ENCODE assay signal across 19 mouse cellular contexts in genomic region chr17:24223513-24223912, GRCm38 (mm10). TPM values are rescaled to one million over a fixed set of nuclear protein-coding genes. Genes with fewer than 3 reads are reported as not detected.
A peak's percentile ranks its signal among the peaks of the same experiment; 100 is the strongest.
DNase-seq lines count a peak whose midpoint lies in the region; ATAC-seq and TF ChIP-seq lines count a peak whose summit lies in the region.
"Had no signal": no experiment of that assay in that cellular context is flagged by ENCODE, and none has a peak within 500 bp of the region (broad histone marks: within the 10 kb centered on the region; RNA-seq: fewer than 3 reads in every experiment).

No protein-coding gene starts in this region.

- 40% methylated on average over 5 of the region's 5 CpGs for WGBS in liver, adult 2 months
- 92% methylated on average over 5 of the region's 5 CpGs for WGBS in liver, postnatal 0 days (ENCODE audit: insufficient replicate concordance)
- 90% methylated on average over 5 of the region's 5 CpGs for WGBS in liver, embryonic 15.5 days (ENCODE audit: insufficient replicate concordance)

- no peaks in the 10 kb centered on the region for H3K9me3 ChIP-seq in liver, postnatal 0 days (ENCODE audit: low read length)
- H3K9me3 ChIP-seq in liver, embryonic 15.5 days (replicated peaks) = no peaks in the 10 kb centered on the region
- H3K9me3 ChIP-seq: forebrain, embryonic 15.5 days; heart, embryonic 13.5 days; hindbrain, embryonic 12.5 days; intestine, embryonic 15.5 days had no signal

- peak overlapping the region; percentile 70 for H3K27ac ChIP-seq in gastrocnemius, adult 2 months
- peak overlapping the region; percentile 96 for H3K27ac ChIP-seq in liver, adult 2 months (replicated peaks; ENCODE audit: insufficient read depth, low read depth, low read length)
- no peak overlapping the region; the same call in 1 of the 2 replicates for H3K27ac ChIP-seq in liver, postnatal 0 days (ENCODE audit: low read depth)
- H3K27ac ChIP-seq in liver, embryonic 15.5 days (replicated peaks) = peak overlapping the region; percentile 90; the same call in 1 of the 2 replicates
- H3K27ac ChIP-seq: forebrain, embryonic 15.5 days; heart, embryonic 13.5 days; hindbrain, embryonic 12.5 days; intestine, embryonic 15.5 days had no signal

- no peak for TF ChIP-seq POLR2A in liver, adult 2 months (IDR thresholded peaks at IDR 0.05; ENCODE audit: extremely low read depth, insufficient read depth, low read length)
- no peak for TF ChIP-seq POLR2A in myocyte (IDR thresholded peaks at IDR 0.05; ENCODE audit: insufficient read length, low read depth)

- H3K4me3 ChIP-seq in gastrocnemius, adult 2 months = no peak overlapping the region
- no peak overlapping the region for H3K4me3 ChIP-seq in liver, adult 2 months (ENCODE audit: insufficient read depth, low read depth, low read length)
- H3K4me3 ChIP-seq in liver, postnatal 0 days (ENCODE audit: low read depth, low read length) = no peak overlapping the region
- no peak overlapping the region for H3K4me3 ChIP-seq in liver, embryonic 15.5 days (replicated peaks)
- H3K4me3 ChIP-seq in myocyte = no peak overlapping the region
- H3K4me3 ChIP-seq: forebrain, embryonic 15.5 days; heart, embryonic 13.5 days; hindbrain, embryonic 12.5 days; intestine, embryonic 15.5 days had no signal

- H3K36me3 ChIP-seq in liver, adult 2 months (ENCODE audit: control insufficient read depth, insufficient read depth, low read length) = no peaks in the 10 kb centered on the region; the same call in 1 of the 2 replicates
- peaks cover 59% of the 10 kb centered on the region for H3K36me3 ChIP-seq in liver, postnatal 0 days (replicated peaks; ENCODE audit: insufficient read depth, low read length)
- peaks cover 79% of the 10 kb centered on the region for H3K36me3 ChIP-seq in liver, embryonic 15.5 days (replicated peaks)
- no peaks in the 10 kb centered on the region for H3K36me3 ChIP-seq in myocyte (ENCODE audit: control insufficient read depth, insufficient read depth)

- peaks cover 41% of the 10 kb centered on the region for H3K4me1 ChIP-seq in liver, adult 2 months (ENCODE audit: control insufficient read depth, insufficient read depth, low read length)
- peaks cover 32% of the 10 kb centered on the region for H3K4me1 ChIP-seq in liver, postnatal 0 days (ENCODE audit: insufficient read depth)
- peaks cover 88% of the 10 kb centered on the region for H3K4me1 ChIP-seq in liver, embryonic 15.5 days (replicated peaks)

- no peak for TF ChIP-seq CTCF in gastrocnemius, adult 2 months (IDR thresholded peaks at IDR 0.05)
- TF ChIP-seq CTCF in liver, adult 2 months (IDR thresholded peaks at IDR 0.05; ENCODE audit: low read depth, low read length) = no peak
- TF ChIP-seq CTCF in liver, postnatal 0 days (IDR thresholded peaks at IDR 0.05; ENCODE audit: low read depth) = no peak

- no peak overlapping the region for H3K4me2 ChIP-seq in liver, postnatal 0 days (ENCODE audit: low read depth, low read length)
- H3K4me2 ChIP-seq in liver, embryonic 15.5 days = no peak overlapping the region
- no peak overlapping the region for H3K4me2 ChIP-seq in myocyte (ENCODE audit: low read depth)
- H3K4me2 ChIP-seq: forebrain, embryonic 15.5 days; heart, embryonic 13.5 days; hindbrain, embryonic 12.5 days; intestine, embryonic 15.5 days had no signal

- TF ChIP-seq EP300 in liver, postnatal 0 days (IDR thresholded peaks at IDR 0.05; ENCODE audit: low read depth) = no peak

- peak; percentile 60 for DNase-seq in gastrocnemius, adult 2 months
- DNase-seq in gastrocnemius, postnatal 10 days = no peak
- DNase-seq in liver, adult 2 months (ENCODE audit: extremely low read depth, low read depth, low spot score) = peak; percentile 61
- DNase-seq in liver, postnatal 0 days = no peak
- DNase-seq in frontal cortex, postnatal 10 days (ENCODE audit: low spot score in 2 of 2) = no peak
- DNase-seq: adrenal gland, postnatal 14 days; cerebellum, adult 18-20 months; cerebellum, postnatal 10 days; heart, postnatal 4 days had no signal

- H3K79me2 ChIP-seq in liver, adult 2 months (ENCODE audit: control insufficient read depth, insufficient read depth, low read length) = peaks cover 20% of the 10 kb centered on the region; the same call in 1 of the 2 replicates
- H3K79me2 ChIP-seq in myocyte (ENCODE audit: control insufficient read depth, insufficient read depth) = no peaks in the 10 kb centered on the region

- intact Hi-C loops in gastrocnemius, adult 2 months (cut with DNase I) = loop anchor here (5.0 kb wide), 1 partner anchor 51 kb away; no protein-coding TSS in a partner anchor

- no peak overlapping the region for H3ac ChIP-seq in myocyte (ENCODE audit: control insufficient read depth, insufficient read length)

- H3K27me3 ChIP-seq in liver, adult 2 months (ENCODE audit: control insufficient read depth, insufficient read depth, low read length) = no peaks in the 10 kb centered on the region
- no peaks in the 10 kb centered on the region for H3K27me3 ChIP-seq in liver, postnatal 0 days (ENCODE audit: insufficient read depth, low read length)
- H3K27me3 ChIP-seq in liver, embryonic 15.5 days = no peaks in the 10 kb centered on the region
- no peaks in the 10 kb centered on the region for H3K27me3 ChIP-seq in myocyte (ENCODE audit: control insufficient read depth, insufficient read depth, insufficient read length)
- H3K27me3 ChIP-seq: CH12.LX; forebrain, embryonic 15.5 days; heart, embryonic 13.5 days; hindbrain, embryonic 12.5 days; intestine, embryonic 15.5 days; Patski had no signal

- no peak for ATAC-seq in liver, postnatal 0 days
- no peak for ATAC-seq in liver, embryonic 15.5 days (ENCODE audit: insufficient read depth)
- ATAC-seq: activated CD4-positive, CD25-positive, alpha-beta regulatory T cell, adult 4 months; forebrain, embryonic 15.5 days; intestine, embryonic 15.5 days; Patski had no signal

- peak overlapping the region; percentile 84 for H3K9ac ChIP-seq in liver, adult 2 months (ENCODE audit: low read depth, low read length)
- no peak overlapping the region for H3K9ac ChIP-seq in liver, postnatal 0 days (replicated peaks)
- H3K9ac ChIP-seq in liver, embryonic 15.5 days = no peak overlapping the region
- H3K9ac ChIP-seq: forebrain, embryonic 15.5 days; heart, embryonic 13.5 days; hindbrain, embryonic 12.5 days; intestine, embryonic 15.5 days had no signal

TF ChIP-seq in myocyte, 11 proteins besides CTCF, POLR2A, EP300 and RAD21:
- TF ChIP-seq REST (IDR thresholded peaks at IDR 0.05; ENCODE audit: insufficient read depth, insufficient read length) = no peak
- TF ChIP-seq POLR2AphosphoS2 (IDR thresholded peaks at IDR 0.05; ENCODE audit: insufficient read length, low read depth) = peak; percentile 7
- TF ChIP-seq TCF3 (IDR thresholded peaks at IDR 0.05; ENCODE audit: insufficient read length, low read depth) = peak; percentile 41
- peak; percentile 21 for TF ChIP-seq TCF12 (IDR thresholded peaks at IDR 0.05; ENCODE audit: insufficient read depth, poor library complexity, severe bottlenecking)
- TF ChIP-seq MYOG (IDR thresholded peaks at IDR 0.05; ENCODE audit: control insufficient read depth in 1 of 3, insufficient read depth in 1 of 3, insufficient read length in 2 of 3, low read depth in 2 of 3) = peak in 2 of 3 experiments; percentile 59 to 83
- peak in 2 of 3 experiments; percentile 87 to 93 for TF ChIP-seq MYOD1 (IDR thresholded peaks at IDR 0.05; ENCODE audit: control insufficient read depth in 1 of 3, insufficient read length in 2 of 3, low read depth in 2 of 3)

RNA-seq across cellular contexts. Expression of gene Tedc2, which starts 2.9 kb away (rescaled TPM):
- 1 to 10 TPM; 1.4 to 2.5 TPM for total RNA-seq in gastrocnemius, adult 2 months (2021)
- total RNA-seq in gastrocnemius, postnatal 10 days (2021) = 1 to 10 TPM; 2.5 to 4.0 TPM
- total RNA-seq in liver, adult 2 months (2014; rRNA removed) = 44.1 and 53.2 TPM in 2 replicates
- polyA plus RNA-seq in liver, adult 2 months (2012; rRNA removed) = 61.4 and 78.0 TPM in 2 replicates
- 6.7 and 7.4 TPM in 2 replicates for polyA plus RNA-seq in liver, postnatal 0 days (2015; fragmentation: Nextera tagmentation; extraction: Ambion mirVana)
- polyA plus RNA-seq in liver, embryonic 15.5 days (2015; fragmentation: Nextera tagmentation; extraction: Ambion mirVana) = 8.2 and 9.6 TPM in 2 replicates
- polyA plus RNA-seq in myocyte (2012; fragmentation: generic; extraction: Trizol) = 3.7 TPM

RNA-seq across cellular contexts. Expression of gene Ntn3, which starts 14.2 kb away (rescaled TPM):
- total RNA-seq in gastrocnemius, adult 2 months (2021) = under 1 TPM; 0.31 to 0.39 TPM
- 1 to 10 TPM; 1.6 to 2.5 TPM for total RNA-seq in gastrocnemius, postnatal 10 days (2021)
- 2.3 and 2.8 TPM in 2 replicates for total RNA-seq in liver, adult 2 months (2014; rRNA removed)
- 7.4 and 7.8 TPM in 2 replicates for polyA plus RNA-seq in liver, adult 2 months (2012; rRNA removed)
- 0.37 and 0.45 TPM in 2 replicates for polyA plus RNA-seq in liver, postnatal 0 days (2015; fragmentation: Nextera tagmentation; extraction: Ambion mirVana)
- polyA plus RNA-seq in liver, embryonic 15.5 days (2015; fragmentation: Nextera tagmentation; extraction: Ambion mirVana) = 1.1 and 1.2 TPM in 2 replicates
- 0.13 TPM for polyA plus RNA-seq in myocyte (2012; fragmentation: generic; extraction: Trizol)
- total RNA-seq: granulocyte monocyte progenitor cell, adult 5-6 weeks had no signal
- polyA plus RNA-seq: activated CD4-positive, CD25-positive, alpha-beta regulatory T cell, adult 4 months had no signal

RNA-seq across cellular contexts. Expression of gene Tbc1d24, which starts 18.2 kb away (rescaled TPM):
- 1 to 10 TPM; 4.0 to 7.1 TPM for total RNA-seq in gastrocnemius, adult 2 months (2021)
- total RNA-seq in gastrocnemius, postnatal 10 days (2021) = 1 to 10 TPM; 5.8 to 8.9 TPM
- total RNA-seq in liver, adult 2 months (2014; rRNA removed) = 13.3 and 22.2 TPM in 2 replicates
- polyA plus RNA-seq in liver, adult 2 months (2012; rRNA removed) = 23.6 and 31.5 TPM in 2 replicates
- polyA plus RNA-seq in liver, postnatal 0 days (2015; fragmentation: Nextera tagmentation; extraction: Ambion mirVana) = 2.0 and 4.2 TPM in 2 replicates
- polyA plus RNA-seq in liver, embryonic 15.5 days (2015; fragmentation: Nextera tagmentation; extraction: Ambion mirVana) = 6.6 and 7.9 TPM in 2 replicates
- polyA plus RNA-seq in myocyte (2012; fragmentation: generic; extraction: Trizol) = 4.3 TPM

RNA-seq across cellular contexts. Expression of gene Ccnf, which starts 27.8 kb away (rescaled TPM):
- under 1 TPM; 0.41 to 0.64 TPM for total RNA-seq in gastrocnemius, adult 2 months (2021)
- total RNA-seq in gastrocnemius, postnatal 10 days (2021) = 1 to 10 TPM; 5.0 to 8.2 TPM
- total RNA-seq in liver, adult 2 months (2014; rRNA removed) = 3.0 and 3.5 TPM in 2 replicates
- polyA plus RNA-seq in liver, adult 2 months (2012; rRNA removed) = 5.5 and 6.5 TPM in 2 replicates
- polyA plus RNA-seq in liver, postnatal 0 days (2015; fragmentation: Nextera tagmentation; extraction: Ambion mirVana) = 26.2 and 29.6 TPM in 2 replicates
- 71.5 and 75.6 TPM in 2 replicates for polyA plus RNA-seq in liver, embryonic 15.5 days (2015; fragmentation: Nextera tagmentation; extraction: Ambion mirVana)
- polyA plus RNA-seq in myocyte (2012; fragmentation: generic; extraction: Trizol) = 13.3 TPM

RNA-seq across cellular contexts. Expression of gene Atp6v0c, which starts 54.0 kb away (rescaled TPM):
- 100 to 1,000 TPM; 147 to 152 TPM for total RNA-seq in gastrocnemius, adult 2 months (2021)
- total RNA-seq in gastrocnemius, postnatal 10 days (2021) = 100 to 1,000 TPM; 180 to 191 TPM
- 40.0 and 68.4 TPM in 2 replicates for total RNA-seq in liver, adult 2 months (2014; rRNA removed)
- polyA plus RNA-seq in liver, adult 2 months (2012; rRNA removed) = 625 and 644 TPM in 2 replicates
- polyA plus RNA-seq in liver, postnatal 0 days (2015; fragmentation: Nextera tagmentation; extraction: Ambion mirVana) = 422 and 445 TPM in 2 replicates
- polyA plus RNA-seq in liver, embryonic 15.5 days (2015; fragmentation: Nextera tagmentation; extraction: Ambion mirVana) = 362 and 405 TPM in 2 replicates
- 432 TPM for polyA plus RNA-seq in myocyte (2012; fragmentation: generic; extraction: Trizol)

Comparison
In these comparisons a context has a peak if more than half of its experiments do, and no peak if none do; other contexts are left out.
1. DNase-seq: peak in gastrocnemius, adult 2 months (single experiment) and liver, adult 2 months (single experiment); none in gastrocnemius, postnatal 10 days (single experiment), liver, postnatal 0 days (single experiment) and frontal cortex, postnatal 10 days (0 of 2).